Mouse (Mus musculus) myocyte (in vitro differentiated cells): Measurements from ENCODE around the gene Fth1. TPM values are rescaled to one million over a fixed set of nuclear protein-coding genes. Genes with fewer than 3 reads are reported as not detected.
A peak's percentile ranks its signal among the peaks of the same experiment; 100 is the strongest.

Source experiments
- H3K27me3 ChIP-seq: one replicate; pipeline ENCODE4 v1.6.1; 2011; ENCODE audit not compliant: control insufficient read depth, insufficient read depth, insufficient read length
- H3K36me3 ChIP-seq: one replicate; pipeline ENCODE4 v1.6.1; 2011; ENCODE audit not compliant: control insufficient read depth, insufficient read depth
- H3K4me2 ChIP-seq: one replicate; pipeline ENCODE4 v1.6.1; 2011; ENCODE audit warnings: low read depth, control low read depth
- H3K4me3 ChIP-seq: one replicate; pipeline ENCODE4 v1.5.1; 2011; ENCODE audit warnings: mild to moderate bottlenecking, control low read depth, moderate library complexity
- H3K79me2 ChIP-seq: one replicate; pipeline ENCODE4 v1.6.1; 2011; ENCODE audit not compliant: control insufficient read depth, insufficient read depth
- H3ac ChIP-seq: one replicate; pipeline ENCODE4 v1.6.1; 2011; ENCODE audit not compliant: control insufficient read depth, insufficient read length
- CEBPB ChIP-seq: IDR thresholded peaks from 2 replicates; pipeline ENCODE4 v1.6.1; 2011; ENCODE audit warnings: mild to moderate bottlenecking, moderate library complexity; ENCODE audit not compliant: poor library complexity, insufficient read depth, severe bottlenecking
- E2F4 ChIP-seq: IDR thresholded peaks from one replicate; pipeline ENCODE4 v1.6.1; 2011; ENCODE audit warnings: mild to moderate bottlenecking, control low read depth, moderate library complexity; ENCODE audit not compliant: insufficient read depth
- MAX ChIP-seq: IDR thresholded peaks from one replicate; pipeline ENCODE4 v1.6.1; 2011; ENCODE audit warnings: low read depth, mild to moderate bottlenecking, control low read depth
- MYOD1 ChIP-seq, 3 experiments: IDR thresholded peaks; one replicate each; pipeline ENCODE4 v1.6.1; 2011; ENCODE audit warnings: control low read depth in 2 of 3, low read depth in 2 of 3, mild to moderate bottlenecking in 2 of 3, moderate library complexity in 1 of 3; ENCODE audit not compliant: insufficient read length in 2 of 3, control insufficient read depth in 1 of 3
- MYOG ChIP-seq, 3 experiments: IDR thresholded peaks; one replicate each; pipeline ENCODE4 v1.6.1; 2011; ENCODE audit warnings: control low read depth in 2 of 3, low read depth in 2 of 3, mild to moderate bottlenecking in 2 of 3; ENCODE audit not compliant: insufficient read length in 2 of 3, control insufficient read depth in 1 of 3, insufficient read depth in 1 of 3
- POLR2A ChIP-seq: IDR thresholded peaks from one replicate; pipeline ENCODE4 v1.6.1; 2011; ENCODE audit warnings: low read depth, mild to moderate bottlenecking, control low read depth, moderate library complexity; ENCODE audit not compliant: insufficient read length
- POLR2AphosphoS2 ChIP-seq: IDR thresholded peaks from one replicate; pipeline ENCODE4 v1.6.1; 2011; ENCODE audit warnings: low read depth, control low read depth; ENCODE audit not compliant: insufficient read length
- REST ChIP-seq: IDR thresholded peaks from one replicate; pipeline ENCODE4 v1.6.1; 2011; ENCODE audit warnings: mild to moderate bottlenecking, control low read depth, moderate library complexity; ENCODE audit not compliant: insufficient read depth, insufficient read length
- SRF ChIP-seq: IDR thresholded peaks from one replicate; pipeline ENCODE4 v1.6.1; 2011; ENCODE audit warnings: low read depth; ENCODE audit not compliant: control insufficient read depth, insufficient read length
- TCF12 ChIP-seq: IDR thresholded peaks from one replicate; pipeline ENCODE4 v1.6.1; 2011; ENCODE audit warnings: mild to moderate bottlenecking, control low read depth; ENCODE audit not compliant: poor library complexity, insufficient read depth, severe bottlenecking
- TCF3 ChIP-seq: IDR thresholded peaks from one replicate; pipeline ENCODE4 v1.6.1; 2011; ENCODE audit warnings: low read depth, control low read depth; ENCODE audit not compliant: insufficient read length
- USF1 ChIP-seq: IDR thresholded peaks from one replicate; pipeline ENCODE4 v1.6.1; 2011; ENCODE audit warnings: low read depth, mild to moderate bottlenecking, control low read depth, moderate library complexity
- polyA plus RNA-seq: library from polyadenylated mRNA; unstranded; fragments of >200 nt; fragmentation: generic; extraction: Trizol; gene quantifications from one replicate; pipeline ENCODE4 v1.2.1, GENCODE M21; 2012; ENCODE audit warnings: missing spikeins

Fth1 gene
- polyA plus RNA-seq, 1 experiment, result 6,603 TPM

DNA sequence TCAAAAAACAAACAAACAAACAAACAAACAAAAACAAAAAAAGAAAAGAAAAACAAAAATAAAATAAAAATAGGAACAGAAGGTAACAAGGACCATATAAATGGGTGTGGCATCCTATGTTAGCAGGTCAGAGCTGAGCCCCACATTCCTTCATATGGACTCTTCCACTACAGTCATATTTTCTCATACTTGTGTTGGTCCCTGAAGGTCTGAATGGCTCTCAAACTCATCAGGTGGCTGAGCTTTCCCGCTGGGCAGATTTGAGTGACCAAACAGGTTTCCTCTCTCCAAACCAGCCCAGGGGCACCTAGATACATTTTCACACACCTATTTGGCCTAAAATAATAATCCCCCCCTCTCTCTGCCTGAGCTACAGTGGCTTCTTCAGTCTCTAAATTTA, 31.0 kb downstream of the Fth1 start:
- Histone ChIP-seq H3K4me3 (no peak overlapping the region), H3K79me2 (no peaks in the 10 kb centered on the region), H3K36me3 (no peaks in the 10 kb centered on the region)

DNA sequence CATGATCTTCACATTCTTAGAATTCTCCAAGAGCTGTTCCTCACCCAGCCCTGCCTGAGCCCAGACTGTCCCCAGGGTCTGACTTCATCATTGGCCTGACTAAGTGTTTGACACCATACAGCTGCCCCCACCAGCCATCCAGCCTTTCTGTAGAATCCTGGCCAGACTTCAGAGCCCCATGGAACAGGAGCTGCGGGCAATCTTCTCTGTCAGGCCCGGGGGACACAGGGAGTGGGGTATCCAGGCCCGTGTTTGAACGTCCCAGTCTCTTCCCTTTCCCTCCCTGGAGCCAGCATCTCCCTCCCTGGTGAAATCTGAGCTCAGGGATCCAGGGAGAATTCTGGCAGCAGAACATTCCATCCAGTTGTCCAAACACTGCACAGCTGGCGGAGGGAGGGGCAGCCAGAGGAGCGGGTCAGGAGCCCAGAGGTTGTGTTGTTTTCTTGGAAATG, 32.5 kb downstream of the Fth1 start:
- TF ChIP-seq MYOD1 (IDR thresholded peaks at IDR 0.05; ENCODE audit: control insufficient read depth in 1 of 3, insufficient read length in 2 of 3, low read depth in 2 of 3) (peak in 2 of 3 experiments; percentile 37 to 57), CEBPB (no peak)
- Histone ChIP-seq H3K27me3 (no peaks in the 10 kb centered on the region), H3K36me3 (no peaks in the 10 kb centered on the region), H3ac (no peak overlapping the region), H3K4me3 (no peak overlapping the region), H3K79me2 (no peaks in the 10 kb centered on the region), H3K4me2 (peak overlapping the region; percentile 72)

More for the DNA sequence above, 31.0 kb downstream of the Fth1 start:
- Histone ChIP-seq H3K4me2 (no peak overlapping the region), H3K27me3 (no peaks in the 10 kb centered on the region), H3ac (no peak overlapping the region)
- TF ChIP-seq CEBPB (no peak), MYOD1 (IDR thresholded peaks at IDR 0.05; ENCODE audit: control insufficient read depth in 1 of 3, insufficient read length in 2 of 3, low read depth in 2 of 3) (no peak), SRF (no peak), POLR2A (no peak), TCF3 (no peak), POLR2AphosphoS2 (no peak), E2F4 (no peak), TCF12 (no peak), MYOG (IDR thresholded peaks at IDR 0.05; ENCODE audit: control insufficient read depth in 1 of 3, insufficient read depth in 1 of 3, insufficient read length in 2 of 3, low read depth in 2 of 3) (no peak), USF1 (no peak), REST (no peak), MAX (no peak)

DNA sequence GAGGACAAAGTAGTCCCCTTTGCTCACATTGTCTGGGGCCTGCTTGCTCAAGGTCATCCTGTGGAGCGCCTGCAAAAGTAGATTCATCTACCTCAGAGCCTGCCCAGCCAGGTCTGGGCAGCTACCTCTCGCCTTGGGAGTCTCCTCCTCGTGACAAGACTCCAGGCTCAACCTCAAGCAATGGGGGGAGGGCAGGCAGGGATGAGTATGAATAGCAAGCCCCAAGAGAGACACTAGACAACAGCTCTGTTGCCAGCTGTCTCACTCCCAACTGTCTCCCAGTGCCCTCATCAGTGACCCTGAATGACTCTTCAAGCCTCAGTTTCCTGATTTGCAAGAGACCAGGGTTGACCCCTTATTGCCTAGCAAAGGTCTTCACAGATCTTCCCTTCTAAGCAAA, 33.0 kb downstream of the Fth1 start:
- peak overlapping the region; percentile 72 for H3K4me2 ChIP-seq

DNA sequence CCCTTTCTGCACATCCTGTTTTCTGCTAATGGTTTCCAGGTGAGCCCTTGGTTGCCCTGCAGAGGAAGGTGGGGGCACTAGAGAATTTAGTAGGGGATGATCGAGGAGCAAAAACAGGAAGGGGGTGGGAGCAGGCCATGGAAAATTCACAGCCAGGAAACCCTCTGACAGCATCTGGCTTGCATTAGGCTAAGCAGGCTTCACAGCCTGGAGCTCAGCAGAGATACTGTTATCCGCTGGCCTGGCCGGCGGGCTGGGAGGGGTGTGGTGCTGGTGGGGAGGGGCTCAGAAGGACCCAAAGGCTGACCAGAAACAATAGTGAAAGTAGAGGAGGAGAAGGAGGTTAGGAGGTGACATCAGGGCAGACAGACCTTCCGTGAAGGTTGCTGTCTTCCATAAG, 33.5 kb downstream of the Fth1 start:
- Histone ChIP-seq H3ac (no peak overlapping the region), H3K27me3 (no peaks in the 10 kb centered on the region), H3K79me2 (no peaks in the 10 kb centered on the region), H3K4me2 (no peak overlapping the region), H3K36me3 (no peaks in the 10 kb centered on the region), H3K4me3 (no peak overlapping the region)
- no peak for TF ChIP-seq MYOD1 (IDR thresholded peaks at IDR 0.05; ENCODE audit: control insufficient read depth in 1 of 3, insufficient read length in 2 of 3, low read depth in 2 of 3)
- no peak for TF ChIP-seq SRF
- TF ChIP-seq REST, result no peak
- TF ChIP-seq TCF3, result no peak
- no peak for TF ChIP-seq E2F4
- no peak for TF ChIP-seq MAX
- no peak for TF ChIP-seq CEBPB
- TF ChIP-seq POLR2AphosphoS2, result no peak

More for the DNA sequence above, 33.0 kb downstream of the Fth1 start:
- TF ChIP-seq POLR2A, result no peak
- TF ChIP-seq POLR2AphosphoS2, result no peak
- peak in 1 of 3 experiments; percentile 44 for TF ChIP-seq MYOD1 (IDR thresholded peaks at IDR 0.05; ENCODE audit: control insufficient read depth in 1 of 3, insufficient read length in 2 of 3, low read depth in 2 of 3)
- no peak for TF ChIP-seq E2F4
- TF ChIP-seq REST, result no peak
- TF ChIP-seq MYOG (IDR thresholded peaks at IDR 0.05; ENCODE audit: control insufficient read depth in 1 of 3, insufficient read depth in 1 of 3, insufficient read length in 2 of 3, low read depth in 2 of 3), result peak in 1 of 3 experiments; percentile 39
- no peak for TF ChIP-seq SRF
- TF ChIP-seq CEBPB, result no peak
- TF ChIP-seq MAX, result no peak
- no peak for TF ChIP-seq TCF3
- TF ChIP-seq TCF12, result no peak
- Histone ChIP-seq H3K79me2 (no peaks in the 10 kb centered on the region), H3K4me3 (no peak overlapping the region), H3ac (no peak overlapping the region), H3K36me3 (no peaks in the 10 kb centered on the region), H3K27me3 (no peaks in the 10 kb centered on the region)

DNA sequence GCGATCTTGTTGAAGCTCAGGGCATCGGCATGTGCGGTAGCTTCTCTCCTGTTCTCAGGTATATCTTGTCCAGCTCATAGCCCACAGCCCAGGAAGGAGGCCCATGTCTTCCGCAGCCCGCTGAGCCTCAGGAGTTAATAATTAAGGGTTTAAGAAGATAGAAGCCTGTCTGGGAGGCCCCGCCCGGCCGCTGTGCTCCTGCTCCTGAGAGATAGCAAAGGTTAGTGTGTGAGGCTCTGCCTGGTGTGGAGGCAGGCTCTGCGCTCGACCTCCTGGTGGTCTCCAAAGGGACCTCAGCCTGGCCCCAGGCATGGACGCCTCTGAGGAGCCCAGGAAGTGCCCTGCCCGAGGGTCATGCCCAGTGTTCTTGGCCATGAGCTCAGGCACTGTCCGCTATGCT, 34.4 kb downstream of the Fth1 start:
- no peaks in the 10 kb centered on the region for H3K27me3 ChIP-seq
- no peak overlapping the region for H3ac ChIP-seq
- H3K36me3 ChIP-seq, result no peaks in the 10 kb centered on the region
- H3K4me3 ChIP-seq, result no peak overlapping the region
- no peak for TF ChIP-seq TCF12
- no peak for TF ChIP-seq POLR2AphosphoS2
- no peak for TF ChIP-seq MAX
- TF ChIP-seq SRF, result no peak
- no peak for TF ChIP-seq USF1
- no peak for TF ChIP-seq E2F4
- no peak for TF ChIP-seq REST
- TF ChIP-seq TCF3, result no peak
- no peak for TF ChIP-seq CEBPB
- no peak for TF ChIP-seq MYOG (IDR thresholded peaks at IDR 0.05; ENCODE audit: control insufficient read depth in 1 of 3, insufficient read depth in 1 of 3, insufficient read length in 2 of 3, low read depth in 2 of 3)
- no peak for TF ChIP-seq POLR2A
- TF ChIP-seq MYOD1 (IDR thresholded peaks at IDR 0.05; ENCODE audit: control insufficient read depth in 1 of 3, insufficient read length in 2 of 3, low read depth in 2 of 3), result no peak
- no peak overlapping the region for H3K4me2 ChIP-seq
- H3K79me2 ChIP-seq, result no peaks in the 10 kb centered on the region
